Mouse (Mus musculus) ZHBTc4 (cell line): ENCODE measurements at regions not wholly inside any gene's neighbourhood (a gene's known extent, or its start where the extent isn't known, plus 50 kb on each side); places are given as distances from the start of the nearest gene placed in this dataset.
"Not testable (repeated sequence)": the region's sequence is repeated elsewhere in the genome, so short reads cannot be mapped to it uniquely, and the experiment has no call there.

Experiments used
- DNase-seq: peaks from one replicate; pipeline ENCODE4 v3.0.0-alpha.2; 2011; ENCODE audit warnings: low read depth, low spot score

- DNase-seq: peak; percentile 56
These were observed 790.7 kb downstream of the Prdm13 start for GRCm38 (mm10) chr4:20895081-20895480.

GRCm38 (mm10) chr4:20893872-20894271 lies 791.9 kb downstream of the Prdm13 start:
- no peak for DNase-seq

DNA sequence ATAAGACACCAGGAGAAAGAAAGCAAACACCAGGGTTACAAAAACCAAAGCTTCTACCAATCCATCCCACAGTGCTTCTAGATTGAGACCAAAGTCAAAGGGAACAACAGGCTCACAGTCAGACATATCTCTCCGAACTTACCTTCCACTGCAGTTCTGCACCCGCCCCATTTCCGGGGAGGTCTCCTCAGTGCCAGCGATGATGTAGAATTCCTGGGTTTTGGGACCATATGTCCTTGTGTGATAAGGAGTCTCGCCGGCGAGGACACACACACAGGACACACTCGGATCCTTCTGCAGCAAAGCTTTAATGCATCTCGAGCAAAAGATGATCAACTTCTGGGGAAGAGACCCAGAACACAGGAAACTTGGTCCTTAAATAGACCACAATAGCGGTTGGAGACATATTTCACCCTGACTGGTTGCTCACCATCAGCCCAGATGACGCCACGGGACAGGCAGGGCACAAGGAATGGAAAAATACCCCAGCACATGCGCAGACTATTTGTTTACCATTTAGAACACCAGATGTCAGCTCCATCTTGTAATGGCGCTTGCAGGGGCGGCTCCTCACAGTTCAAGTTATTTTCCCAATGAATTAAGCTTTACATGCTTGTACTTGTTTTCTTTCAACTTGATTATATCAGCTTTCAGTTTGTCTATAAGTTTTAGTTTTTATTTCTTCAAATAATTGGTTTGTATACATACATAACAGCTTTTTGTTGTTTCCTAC lies 824.9 kb downstream of the Prdm13 start:
- no peak for DNase-seq

DNA sequence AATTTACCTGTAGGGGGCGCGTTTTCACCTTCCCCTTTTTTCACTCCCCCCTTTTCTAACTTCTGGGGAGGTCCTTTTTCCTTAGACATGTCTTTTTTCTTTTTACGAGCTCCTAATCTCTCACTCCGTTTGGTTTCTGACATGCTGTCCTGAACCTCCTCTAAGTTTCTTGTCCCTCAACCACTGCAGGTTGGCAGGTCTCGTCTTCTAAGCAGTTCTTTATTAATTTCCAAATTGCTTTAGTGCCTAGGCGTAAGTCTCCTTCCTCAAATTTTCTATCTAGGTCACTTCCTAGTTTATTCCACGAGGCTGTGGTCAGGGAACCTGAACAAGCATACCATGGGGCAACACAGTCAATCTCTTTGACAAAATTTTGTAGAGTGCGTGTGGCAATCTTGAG lies 825.7 kb downstream of the Prdm13 start:
- not testable (repeated sequence) for DNase-seq

- no peak for DNase-seq
These were observed 837.3 kb downstream of the Prdm13 start for GRCm38 (mm10) chr4:20848424-20848823.

DNA sequence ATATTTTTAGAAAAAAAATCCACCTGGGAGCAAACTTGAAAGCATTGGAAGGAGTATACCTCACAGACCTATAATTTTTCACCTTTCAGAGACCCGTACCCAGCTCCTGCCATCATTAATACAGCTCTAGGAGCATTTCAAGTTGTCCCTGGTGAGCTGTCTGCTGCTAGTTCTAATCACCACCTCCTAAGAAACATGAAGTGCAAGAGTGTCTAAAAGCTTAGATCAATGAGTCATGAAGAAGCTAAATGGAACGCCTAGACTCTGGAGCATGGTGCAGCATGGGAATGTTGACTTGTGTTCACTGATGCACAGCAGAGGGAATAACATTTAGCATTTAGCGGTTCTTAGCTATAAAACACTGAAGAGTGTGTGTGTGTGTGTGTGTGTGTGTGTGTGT lies 841.2 kb downstream of the Prdm13 start:
- DNase-seq: no peak
